Mouse (Mus musculus): ENCODE data around the gene Gm14525.
"Not testable (repeated sequence)": the region's sequence is repeated elsewhere in the genome, so short reads cannot be mapped to it uniquely, and the experiment has no call there.

Gm14525 gene

DNA sequence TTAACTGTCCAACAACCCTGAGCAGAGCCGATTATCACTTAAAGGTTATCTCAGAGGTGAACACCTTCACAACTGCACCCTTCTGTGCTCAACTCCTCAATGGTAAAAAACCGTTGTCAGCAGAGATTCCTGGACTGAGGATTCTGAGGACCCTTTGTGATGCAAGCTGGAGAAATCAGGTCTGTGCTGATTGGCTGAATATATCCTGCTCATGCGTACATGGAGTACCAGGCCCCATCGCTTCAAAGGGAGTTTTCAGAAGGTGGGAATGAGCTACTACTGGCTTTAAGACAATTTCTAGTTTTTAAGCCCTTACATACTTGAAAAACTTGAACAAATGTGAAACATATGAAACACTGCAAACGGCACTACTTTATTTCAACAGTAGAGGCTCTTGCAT, at the start of gene Gm14525:
TSS of gene Gm14525 (minus strand) at position 101 of the 400 bp plus-strand sequence.
- not testable (repeated sequence) for DNase-seq (ENCODE audit: low read depth, low spot score)
